Mouse (Mus musculus) megakaryocyte, embryonic 14.5 days (primary cell): ENCODE measurements around the gene Klf3. TPM values are rescaled to one million over a fixed set of nuclear protein-coding genes. Genes with fewer than 3 reads are reported as not detected.

ENCODE experiments used
- H3K27me3 ChIP-seq: replicated peaks from 2 replicates; pipeline ENCODE3; 2012; ENCODE audit warnings: inconsistent platforms
- H3K36me3 ChIP-seq: replicated peaks from 2 replicates; pipeline ENCODE3; 2012; ENCODE audit warnings: low read length, inconsistent platforms, mixed read lengths
- H3K4me1 ChIP-seq: 2 replicates; pipeline ENCODE4 v1.6.1; 2012; ENCODE audit warnings: inconsistent platforms
- H3K4me3 ChIP-seq: replicated peaks from 2 replicates; pipeline ENCODE3; 2012; ENCODE audit warnings: moderate library complexity, mild to moderate bottlenecking, inconsistent platforms
- H3K9me3 ChIP-seq: 2 replicates; pipeline ENCODE4 v1.6.1; 2012; ENCODE audit warnings: inconsistent platforms
- FLI1 ChIP-seq: IDR thresholded peaks from 2 replicates; pipeline ENCODE4 v1.6.1; 2012; ENCODE audit warnings: low read length, inconsistent platforms, mixed read lengths
- GATA1 ChIP-seq: IDR thresholded peaks from 3 replicates; pipeline ENCODE4 v1.6.1; 2012; ENCODE audit warnings: mixed read lengths, low read length, inconsistent platforms, borderline replicate concordance
- polyA plus RNA-seq: library from polyadenylated mRNA; stranded (reverse); fragments of >175 nt; gene quantifications from 2 replicates; pipeline ENCODE4 v1.2.3, GENCODE M21; 2012; ENCODE audit warnings: low replicate concordance; ENCODE audit not compliant: insufficient read depth

Gene Klf3
- polyA plus RNA-seq, 1 experiment = 73.1 TPM

DNA sequence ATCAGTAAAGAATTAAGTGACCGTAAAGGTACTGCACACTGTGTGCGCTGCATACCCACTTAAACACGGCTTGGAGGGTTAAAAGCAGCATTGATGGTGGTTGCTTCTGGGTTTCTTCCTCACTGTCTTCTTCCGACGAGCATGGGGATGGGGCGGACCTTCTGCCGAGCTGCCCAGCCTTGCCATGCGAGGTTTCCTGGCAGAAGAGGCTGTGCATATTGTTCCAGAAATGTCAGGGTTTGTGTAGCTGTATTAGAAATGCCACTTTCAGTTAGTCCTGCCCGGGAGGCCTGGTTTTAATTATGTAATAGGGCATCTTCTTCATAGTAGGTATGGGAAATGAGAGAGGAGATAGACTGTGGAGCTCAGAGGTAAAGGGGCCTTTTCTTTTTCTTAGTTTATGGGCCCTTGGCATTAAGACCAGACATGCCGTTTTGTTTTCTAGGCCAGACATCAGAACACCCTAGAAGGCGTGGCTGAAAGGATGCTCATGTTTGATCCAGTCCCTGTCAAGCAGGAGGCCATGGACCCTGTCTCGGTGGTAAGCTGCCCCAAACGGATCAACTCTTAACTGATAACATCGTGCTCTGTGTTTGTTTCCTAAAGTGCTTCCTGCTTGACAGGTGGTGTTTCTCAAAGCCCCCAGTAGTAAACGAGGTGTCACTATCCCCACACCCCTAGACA is 13.2 kb downstream of the Klf3 start:
- H3K4me3 ChIP-seq = no peak overlapping the region
- H3K4me1 ChIP-seq = peaks cover 63% of the 10 kb centered on the region
- no peaks in the 10 kb centered on the region for H3K27me3 ChIP-seq
- TF ChIP-seq GATA1 (no peak), FLI1 (no peak)
- H3K36me3 ChIP-seq = peaks cover 75% of the 10 kb centered on the region
- H3K9me3 ChIP-seq = no peaks in the 10 kb centered on the region

DNA sequence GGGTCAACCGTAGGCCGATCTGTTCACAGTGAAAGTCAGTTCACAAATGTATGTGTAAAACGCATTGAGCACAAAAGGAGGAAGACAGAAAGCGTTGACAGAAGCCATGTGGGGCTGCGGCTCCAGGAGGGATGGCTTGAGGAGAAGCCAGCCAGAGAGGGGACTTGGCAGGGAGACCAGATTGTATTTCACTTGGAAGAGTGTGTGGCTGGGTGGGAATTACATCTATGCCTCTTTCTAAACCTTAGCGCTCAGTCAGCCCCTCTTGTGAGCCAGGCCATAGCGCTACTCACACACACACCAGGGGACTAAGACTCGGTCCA is 13.7 kb downstream of the Klf3 start:
- Histone ChIP-seq H3K9me3 (no peaks in the 10 kb centered on the region), H3K36me3 (peaks cover 80% of the 10 kb centered on the region), H3K4me1 (peaks cover 58% of the 10 kb centered on the region), H3K27me3 (no peaks in the 10 kb centered on the region), H3K4me3 (no peak overlapping the region)
- TF ChIP-seq GATA1 (no peak), FLI1 (no peak)

- H3K27me3 ChIP-seq = no peaks in the 10 kb centered on the region
- no peak for TF ChIP-seq FLI1
- TF ChIP-seq GATA1 = no peak
- peaks cover 99% of the 10 kb centered on the region for H3K36me3 ChIP-seq
- peaks cover 37% of the 10 kb centered on the region for H3K4me1 ChIP-seq
- H3K9me3 ChIP-seq = no peaks in the 10 kb centered on the region
- no peak overlapping the region for H3K4me3 ChIP-seq
Observed at GRCm38 (mm10) chr5:64819390-64819789, 16.2 kb downstream of the Klf3 start.

GRCm38 (mm10) chr5:64820138-64820537 is 16.9 kb downstream of the Klf3 start:
- TF ChIP-seq FLI1 (no peak), GATA1 (no peak)
- H3K27me3 ChIP-seq = no peaks in the 10 kb centered on the region
- peaks cover 98% of the 10 kb centered on the region for H3K36me3 ChIP-seq
- H3K4me3 ChIP-seq = no peak overlapping the region
- no peaks in the 10 kb centered on the region for H3K9me3 ChIP-seq
- H3K4me1 ChIP-seq = peaks cover 34% of the 10 kb centered on the region

DNA sequence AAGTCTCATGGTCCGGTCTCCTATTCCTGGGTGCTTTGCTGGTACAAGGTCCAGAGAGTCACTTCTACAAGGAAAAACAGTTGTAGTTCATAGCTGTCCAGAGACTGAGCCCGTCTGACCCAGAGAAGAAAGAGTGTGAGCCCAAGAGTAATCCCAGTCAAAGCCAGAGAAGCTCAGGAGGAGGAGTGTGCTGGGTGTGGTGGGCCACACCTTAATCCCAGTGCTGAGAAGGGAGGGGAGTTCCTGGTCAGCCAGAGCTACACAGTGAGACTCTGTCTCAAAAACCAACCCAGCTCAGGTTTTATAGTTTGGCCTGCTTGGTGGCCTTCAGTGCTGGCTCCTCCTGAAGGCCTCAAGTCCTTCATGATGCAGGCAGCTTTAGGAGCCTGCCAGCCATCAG is 18.1 kb downstream of the Klf3 start:
- no peak for TF ChIP-seq GATA1
- TF ChIP-seq FLI1 = no peak
- H3K36me3 ChIP-seq = peaks cover 97% of the 10 kb centered on the region
- no peaks in the 10 kb centered on the region for H3K27me3 ChIP-seq
- no peaks in the 10 kb centered on the region for H3K9me3 ChIP-seq
- no peak overlapping the region for H3K4me3 ChIP-seq
- peaks cover 22% of the 10 kb centered on the region for H3K4me1 ChIP-seq

- TF ChIP-seq FLI1 (no peak), GATA1 (no peak)
- H3K36me3 ChIP-seq = peaks cover 97% of the 10 kb centered on the region
- no peaks in the 10 kb centered on the region for H3K9me3 ChIP-seq
- peaks cover 18% of the 10 kb centered on the region for H3K4me1 ChIP-seq
- no peaks in the 10 kb centered on the region for H3K27me3 ChIP-seq
- no peak overlapping the region for H3K4me3 ChIP-seq
Observed at GRCm38 (mm10) chr5:64821964-64822363, 18.8 kb downstream of the Klf3 start.

- peaks cover 14% of the 10 kb centered on the region for H3K4me1 ChIP-seq
- H3K27me3 ChIP-seq = no peaks in the 10 kb centered on the region
- H3K4me3 ChIP-seq = no peak overlapping the region
- TF ChIP-seq FLI1 = no peak
- TF ChIP-seq GATA1 = no peak
- peaks cover 98% of the 10 kb centered on the region for H3K36me3 ChIP-seq
- H3K9me3 ChIP-seq = no peaks in the 10 kb centered on the region
Observed at GRCm38 (mm10) chr5:64823431-64823830, 20.2 kb downstream of the Klf3 start.

GRCm38 (mm10) chr5:64824765-64825164 is 21.6 kb downstream of the Klf3 start:
- Histone ChIP-seq H3K4me1 (peaks cover 11% of the 10 kb centered on the region), H3K9me3 (no peaks in the 10 kb centered on the region), H3K4me3 (no peak overlapping the region), H3K27me3 (no peaks in the 10 kb centered on the region), H3K36me3 (peaks cover 98% of the 10 kb centered on the region)
- TF ChIP-seq GATA1 (no peak), FLI1 (no peak)

DNA sequence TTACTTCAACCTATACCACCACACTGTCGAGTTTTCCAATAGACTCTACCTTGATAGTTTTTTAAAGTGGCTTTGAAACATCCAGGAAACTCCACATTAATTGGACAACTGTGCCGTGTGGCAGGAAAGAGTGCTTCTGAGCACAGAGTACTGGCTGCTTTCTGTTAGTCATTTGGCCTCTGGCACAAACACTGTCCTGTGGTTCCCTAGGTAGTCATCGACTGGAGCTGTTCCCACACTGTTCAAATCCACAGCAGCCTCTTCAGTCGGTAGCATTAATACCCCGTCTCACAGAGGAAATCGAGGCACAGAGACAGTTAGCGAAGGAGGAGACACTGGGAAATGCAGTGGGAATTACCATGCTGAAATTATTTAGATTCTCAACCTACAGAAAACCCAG is 22.3 kb downstream of the Klf3 start:
- H3K4me1 ChIP-seq = peaks cover 17% of the 10 kb centered on the region
- H3K36me3 ChIP-seq = peaks cover 98% of the 10 kb centered on the region
- H3K27me3 ChIP-seq = no peaks in the 10 kb centered on the region
- no peak for TF ChIP-seq GATA1
- no peak for TF ChIP-seq FLI1
- no peak overlapping the region for H3K4me3 ChIP-seq
- H3K9me3 ChIP-seq = no peaks in the 10 kb centered on the region

- TF ChIP-seq GATA1 = no peak
- Histone ChIP-seq H3K4me1 (peaks cover 24% of the 10 kb centered on the region), H3K9me3 (no peaks in the 10 kb centered on the region), H3K36me3 (peaks cover 93% of the 10 kb centered on the region), H3K27me3 (no peaks in the 10 kb centered on the region), H3K4me3 (no peak overlapping the region)
Observed at GRCm38 (mm10) chr5:64827151-64827550, 24.0 kb downstream of the Klf3 start.

DNA sequence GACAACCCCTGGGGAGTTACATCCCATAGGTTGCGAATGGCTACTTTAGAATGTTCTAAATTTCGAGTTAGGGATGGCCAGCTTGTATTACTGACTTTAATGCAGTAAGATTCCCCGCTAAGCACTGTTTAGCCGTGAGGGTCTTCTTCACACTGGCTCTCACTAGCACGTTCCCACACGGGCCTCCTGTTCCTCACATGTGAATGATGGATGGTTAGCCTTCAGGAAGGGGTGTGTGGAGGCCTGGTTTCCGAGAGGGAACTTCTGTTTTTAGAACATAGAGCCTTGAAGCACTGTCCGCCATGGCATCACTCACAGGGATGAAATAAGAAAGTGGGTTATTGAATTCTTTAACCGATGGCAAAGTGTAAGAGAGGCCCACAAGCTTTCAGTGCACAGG is 25.1 kb downstream of the Klf3 start:
- Histone ChIP-seq H3K36me3 (peaks cover 86% of the 10 kb centered on the region), H3K4me1 (peaks cover 24% of the 10 kb centered on the region), H3K27me3 (no peaks in the 10 kb centered on the region), H3K4me3 (no peak overlapping the region), H3K9me3 (0 out of 2 replicates have a peak, but pooled peaks cover under 1% of the 10 kb centered on the region)
- TF ChIP-seq FLI1 = no peak
- TF ChIP-seq GATA1 = no peak
